19 mouse cellular contexts compared by ENCODE assay signal in genomic region chr5:35869973-35870372, GRCm38 (mm10). TPM values are rescaled to one million over a fixed set of nuclear protein-coding genes. Genes with fewer than 3 reads are reported as not detected.
DNase-seq lines count a peak whose midpoint lies in the region; ATAC-seq and TF ChIP-seq lines count a peak whose summit lies in the region.
"Had no signal": no experiment of that assay in that cellular context is flagged by ENCODE, and none has a peak within 500 bp of the region (broad histone marks: within the 10 kb centered on the region; RNA-seq: fewer than 3 reads in every experiment).

No protein-coding gene starts in this region.

- H3K4me2 ChIP-seq in intestine, embryonic 15.5 days (replicated peaks), result no peak overlapping the region
- no peak overlapping the region for H3K4me2 ChIP-seq in intestine, embryonic 16.5 days (ENCODE audit: low read depth, low read length)
- H3K4me2 ChIP-seq in neural tube, embryonic 13.5 days, result no peak overlapping the region
- H3K4me2 ChIP-seq: embryonic facial prominence, embryonic 12.5 days; heart, embryonic 15.5 days; hindbrain, embryonic 12.5 days; liver, embryonic 12.5 days; midbrain, embryonic 13.5 days had no signal

- no peak overlapping the region for H3K4me3 ChIP-seq in intestine, embryonic 15.5 days (replicated peaks)
- no peak overlapping the region for H3K4me3 ChIP-seq in intestine, embryonic 16.5 days (ENCODE audit: low read length)
- no peak overlapping the region for H3K4me3 ChIP-seq in neural tube, embryonic 13.5 days
- H3K4me3 ChIP-seq in embryonic fibroblast, embryonic 13.5 days (ENCODE audit: insufficient read depth, low read length), result no peak overlapping the region
- H3K4me3 ChIP-seq: embryonic facial prominence, embryonic 12.5 days; forebrain, embryonic 10.5 days; heart, embryonic 10.5 days; heart, embryonic 15.5 days; hindbrain, embryonic 12.5 days; liver, embryonic 12.5 days; midbrain, embryonic 13.5 days; myocyte had no signal

- no peak overlapping the region for H3K9ac ChIP-seq in intestine, embryonic 15.5 days
- no peak overlapping the region for H3K9ac ChIP-seq in intestine, embryonic 16.5 days (ENCODE audit: low read depth, low read length)
- H3K9ac ChIP-seq in neural tube, embryonic 13.5 days, result no peak overlapping the region
- H3K9ac ChIP-seq: embryonic facial prominence, embryonic 12.5 days; forebrain, postnatal 0 days; heart, embryonic 15.5 days; hindbrain, embryonic 12.5 days; liver, embryonic 12.5 days; liver, postnatal 0 days; midbrain, embryonic 13.5 days had no signal

- DNase-seq in frontal cortex, postnatal 14 days (ENCODE audit: low spot score in 2 of 2), result no peak
- DNase-seq in neural tube, embryonic 10.5 days (ENCODE audit: extremely low spot score, low spot score), result no peak
- no peak for DNase-seq in cerebellum, postnatal 10 days

- H3K27ac ChIP-seq in intestine, embryonic 15.5 days, result no peak overlapping the region
- no peak overlapping the region for H3K27ac ChIP-seq in intestine, embryonic 16.5 days (ENCODE audit: low read length)
- no peak overlapping the region for H3K27ac ChIP-seq in neural tube, embryonic 13.5 days (replicated peaks)
- peak overlapping the region; percentile 26 for H3K27ac ChIP-seq in embryonic fibroblast, embryonic 13.5 days (ENCODE audit: insufficient read depth, low read length)
- H3K27ac ChIP-seq: embryonic facial prominence, embryonic 12.5 days; forebrain, embryonic 10.5 days; heart, embryonic 10.5 days; heart, embryonic 15.5 days; hindbrain, embryonic 12.5 days; liver, embryonic 12.5 days; macrophage; midbrain, embryonic 13.5 days had no signal

- no peaks in the 10 kb centered on the region for H3K4me1 ChIP-seq in intestine, embryonic 15.5 days (replicated peaks)
- H3K4me1 ChIP-seq in intestine, embryonic 16.5 days (ENCODE audit: control insufficient read depth, insufficient read depth, low read length), result no peaks in the 10 kb centered on the region
- peaks cover 5% of the 10 kb centered on the region for H3K4me1 ChIP-seq in neural tube, embryonic 13.5 days (replicated peaks)
- H3K4me1 ChIP-seq in embryonic fibroblast, embryonic 13.5 days (ENCODE audit: control insufficient read depth, insufficient read depth, low read length), result peaks cover 4% of the 10 kb centered on the region
- H3K4me1 ChIP-seq: liver, embryonic 12.5 days had no signal

- TF ChIP-seq CTCF in embryonic fibroblast, embryonic 13.5 days (IDR thresholded peaks at IDR 0.05; ENCODE audit: borderline replicate concordance, insufficient read depth, low read length), result no peak

- H3K9me3 ChIP-seq in intestine, embryonic 15.5 days, result no peaks in the 10 kb centered on the region
- no peaks in the 10 kb centered on the region for H3K9me3 ChIP-seq in intestine, embryonic 16.5 days (ENCODE audit: control insufficient read depth, low read length)
- no peaks in the 10 kb centered on the region for H3K9me3 ChIP-seq in neural tube, embryonic 13.5 days
- H3K9me3 ChIP-seq: embryonic facial prominence, embryonic 12.5 days; forebrain, embryonic 10.5 days; heart, embryonic 10.5 days; heart, embryonic 15.5 days; hindbrain, embryonic 12.5 days; liver, embryonic 12.5 days; midbrain, embryonic 13.5 days had no signal

- ATAC-seq in frontal cortex, adult (ENCODE audit: low TSS enrichment), result peak; percentile 7; the same call in 1 of the 2 replicates
- 0 out of 2 replicates have a peak, but pooled peaks have one; percentile 17 for ATAC-seq in intestine, embryonic 15.5 days
- no peak for ATAC-seq in intestine, embryonic 16.5 days
- ATAC-seq in neural tube, embryonic 13.5 days (ENCODE audit: low read depth), result 0 out of 2 replicates have a peak, but pooled peaks have one; percentile 10
- ATAC-seq: liver, embryonic 12.5 days; liver, postnatal 0 days had no signal

- no peak for TF ChIP-seq POLR2A in embryonic fibroblast, embryonic 13.5 days (IDR thresholded peaks at IDR 0.05; ENCODE audit: low read depth, low read length)

- H3K36me3 ChIP-seq in intestine, embryonic 15.5 days, result no peaks in the 10 kb centered on the region
- H3K36me3 ChIP-seq in intestine, embryonic 16.5 days (ENCODE audit: control insufficient read depth, insufficient read depth, low read length), result no peaks in the 10 kb centered on the region
- H3K36me3 ChIP-seq in neural tube, embryonic 13.5 days, result no peaks in the 10 kb centered on the region
- H3K36me3 ChIP-seq: embryonic facial prominence, embryonic 12.5 days; forebrain, embryonic 10.5 days; heart, embryonic 10.5 days; heart, embryonic 15.5 days; hindbrain, embryonic 12.5 days; liver, embryonic 12.5 days; midbrain, embryonic 13.5 days had no signal

- WGBS in intestine, embryonic 15.5 days, result 73% methylated on average over 4 of the region's 4 CpGs
- 75% methylated on average over 4 of the region's 4 CpGs for WGBS in intestine, embryonic 16.5 days
- WGBS in neural tube, embryonic 13.5 days, result 83% methylated on average over 4 of the region's 4 CpGs

- no peaks in the 10 kb centered on the region for H3K27me3 ChIP-seq in intestine, embryonic 15.5 days (replicated peaks)
- no peaks in the 10 kb centered on the region for H3K27me3 ChIP-seq in intestine, embryonic 16.5 days (replicated peaks; ENCODE audit: control insufficient read depth, insufficient read depth, low read length)
- H3K27me3 ChIP-seq in neural tube, embryonic 13.5 days, result no peaks in the 10 kb centered on the region
- H3K27me3 ChIP-seq: embryonic facial prominence, embryonic 12.5 days; heart, embryonic 15.5 days; hindbrain, embryonic 12.5 days; liver, embryonic 12.5 days; midbrain, embryonic 13.5 days had no signal

RNA-seq across cellular contexts. Expression of gene Afap1, which starts 23.1 kb away (rescaled TPM):
- polyA plus RNA-seq in intestine, embryonic 15.5 days (2015; fragmentation: Nextera tagmentation; extraction: Ambion mirVana), result 15.4 and 18.4 TPM in 2 replicates
- 12.6 and 13.3 TPM in 2 replicates for polyA plus RNA-seq in intestine, embryonic 16.5 days (2015; fragmentation: Nextera tagmentation; extraction: Ambion mirVana)
- polyA plus RNA-seq in neural tube, embryonic 13.5 days (2015; fragmentation: Nextera tagmentation; extraction: Ambion mirVana), result 92.2 and 99.6 TPM in 2 replicates
- 64.3 and 71.8 TPM in 2 replicates for polyA plus RNA-seq in embryonic fibroblast, embryonic 13.5 days (2011; ENCODE audit: insufficient read length, low read depth, missing spikeins)
